Mouse (Mus musculus): ENCODE results near the gene Vwa7. TPM values are rescaled to one million over a fixed set of nuclear protein-coding genes. Genes with fewer than 3 reads are reported as not detected.

Gene Vwa7
- total RNA-seq, 2 experiments from 2014 or later = 0.22 to 0.33 TPM

DNA sequence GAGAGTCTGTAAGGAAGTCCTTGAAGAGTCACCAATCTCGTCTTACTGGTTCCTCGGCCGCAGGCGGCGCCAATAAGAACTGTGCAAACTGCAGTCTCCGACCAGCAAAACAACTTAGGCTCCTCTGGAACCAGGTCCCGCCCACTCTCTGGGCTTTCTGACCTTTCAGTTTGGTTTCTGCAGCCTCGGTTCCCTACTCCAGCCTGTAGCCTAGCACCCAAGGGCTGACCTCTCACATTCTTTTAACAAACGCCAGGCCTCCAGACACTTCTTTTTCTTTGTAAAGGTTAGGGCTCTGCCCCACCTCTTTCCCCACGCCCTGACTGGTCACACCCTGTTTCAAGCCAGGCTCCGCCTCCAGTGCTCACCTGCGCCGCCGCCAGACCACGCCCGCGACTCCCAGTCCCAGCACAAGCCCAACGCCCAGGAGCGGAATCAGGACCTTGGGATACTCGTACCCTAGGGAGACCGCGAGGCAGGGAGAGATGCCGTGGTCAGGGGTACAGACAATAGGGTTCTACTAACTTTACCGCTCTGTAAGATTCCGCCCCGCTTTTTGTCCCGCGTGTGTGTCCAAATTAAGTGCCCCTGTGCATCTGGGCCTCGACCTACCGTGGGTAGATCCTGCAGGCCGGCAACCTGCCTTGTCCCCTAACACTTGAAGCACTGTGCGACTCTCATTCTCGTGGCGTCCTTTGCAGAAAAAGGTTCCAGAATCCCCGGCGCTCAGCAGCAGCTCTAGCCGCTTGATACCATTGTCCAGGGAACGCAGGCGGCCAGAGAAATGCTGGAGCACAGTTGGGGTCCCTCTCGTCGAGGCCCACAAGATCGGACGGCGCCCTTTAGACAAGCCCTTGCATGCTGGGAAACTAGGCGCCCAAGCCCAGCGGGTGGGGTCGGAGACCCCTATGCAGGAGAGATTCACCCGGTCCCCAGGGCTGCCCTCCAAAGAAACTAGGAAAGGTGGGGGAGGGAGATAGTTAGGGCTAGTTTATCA lies 48.9 kb downstream of the Vwa7 start, which contains the start of gene Ly6g6c:
TSS of gene Ly6g6c (plus strand) at position 438 of the 997 bp plus-strand sequence.
- no peak for DNase-seq

DNA sequence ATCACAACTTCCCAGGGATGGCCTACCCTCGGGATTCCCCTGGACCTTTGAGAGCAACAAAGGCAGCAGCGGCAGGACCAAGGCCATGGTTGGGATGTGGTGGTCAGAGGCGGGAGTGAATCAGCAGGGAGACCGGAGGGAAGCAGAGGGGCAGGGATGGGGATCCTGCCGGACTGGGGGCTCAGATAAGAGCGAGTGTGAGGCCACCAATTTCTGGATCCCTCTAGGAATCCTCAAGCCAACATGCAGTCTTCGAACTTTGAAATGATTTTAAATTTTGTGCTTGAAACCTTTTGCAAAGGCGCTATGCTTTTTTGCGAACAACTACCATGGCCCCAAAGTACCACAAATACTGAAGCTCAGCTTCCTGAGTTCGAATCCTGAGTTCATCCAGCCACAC lies 49.7 kb downstream of the Vwa7 start, which contains the start of gene Mpig6b:
TSS of gene Mpig6b (minus strand) at position 101 of the 400 bp plus-strand sequence.
- DNase-seq = no peak

DNA sequence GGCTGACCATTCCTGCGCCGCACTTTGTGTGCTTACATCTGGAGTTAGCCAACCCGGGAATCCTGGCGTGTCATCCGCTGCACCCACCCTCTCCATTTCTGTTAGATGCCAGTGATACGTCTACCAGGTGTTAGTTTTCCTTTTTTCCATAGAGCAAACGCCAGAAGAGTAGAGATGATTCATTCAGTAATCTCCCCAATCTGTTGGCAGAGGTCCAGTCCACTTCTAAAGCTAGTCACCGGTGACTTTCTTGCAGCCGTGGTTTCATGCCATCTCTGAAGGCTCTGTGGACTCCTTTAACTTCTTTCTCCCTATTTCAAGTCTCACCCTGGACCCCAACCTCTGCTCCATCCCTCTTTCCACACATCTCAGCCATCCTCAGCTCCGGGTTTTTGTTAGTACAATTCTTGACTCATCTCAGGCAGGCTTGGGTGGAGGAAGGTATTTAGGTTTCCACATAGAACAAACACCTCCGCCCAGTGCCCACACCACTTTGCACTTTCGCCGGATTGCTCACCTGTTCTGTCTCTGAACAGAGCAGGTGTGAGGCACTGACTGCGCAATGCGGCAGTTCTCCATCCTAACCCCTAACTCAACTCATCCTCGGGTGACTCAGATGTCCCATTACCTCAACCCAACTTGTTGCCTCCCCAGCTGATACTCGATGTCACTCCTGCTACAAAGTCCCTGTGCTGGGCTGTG lies 52.0 kb downstream of the Vwa7 start:
- no peak for DNase-seq

DNA sequence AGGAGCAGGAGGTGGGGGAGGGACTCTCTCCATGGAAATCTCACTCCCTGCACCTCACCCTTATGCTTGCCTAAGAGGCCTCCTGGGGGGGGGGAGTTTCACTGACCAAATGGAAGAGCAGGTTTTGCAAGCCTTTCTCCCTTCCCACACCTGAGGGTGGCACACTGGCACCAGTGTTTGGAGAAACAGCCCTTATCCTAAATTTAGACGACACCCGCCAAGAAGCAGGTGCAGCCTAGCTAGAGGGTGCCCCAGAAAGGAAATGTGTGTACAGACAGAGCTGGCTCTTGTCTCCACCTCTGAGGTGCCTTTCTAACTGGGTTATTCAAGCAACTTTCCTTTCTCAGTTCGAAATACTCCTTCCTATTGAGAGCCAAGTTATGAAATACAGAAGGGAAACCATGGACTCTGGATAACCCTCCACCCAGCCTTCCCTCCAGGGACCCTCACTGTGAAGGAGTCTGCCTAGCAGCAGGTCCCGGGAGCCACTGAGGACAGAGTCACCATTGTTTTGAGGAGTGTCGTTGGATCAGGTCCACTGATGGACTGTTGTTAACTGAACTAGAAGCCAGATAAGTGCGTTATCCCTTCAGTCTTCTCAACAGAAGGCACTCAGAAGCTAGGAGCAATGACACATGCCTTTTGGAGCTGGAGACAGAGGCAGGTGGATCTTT lies 54.3 kb downstream of the Vwa7 start:
- DNase-seq = no peak

DNA sequence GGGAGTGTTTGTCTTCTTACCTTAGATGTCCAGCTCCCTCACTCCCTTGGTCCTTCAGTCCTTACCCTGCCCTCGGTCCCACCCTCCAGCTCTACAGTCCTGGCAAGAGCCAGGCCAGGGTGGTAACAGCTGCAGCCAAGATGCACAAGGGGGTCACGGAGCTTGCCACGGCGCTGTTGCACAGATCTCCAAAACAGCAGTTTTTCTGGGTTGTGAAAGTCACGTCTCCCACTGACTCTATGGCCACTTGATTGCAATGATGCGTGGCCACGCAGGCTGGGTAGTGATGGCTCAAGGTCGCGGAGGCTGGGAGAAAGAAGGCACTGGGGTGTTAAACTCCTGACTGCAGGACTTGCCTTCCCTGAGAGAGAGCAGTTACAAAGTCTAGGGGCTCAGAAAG lies 55.1 kb downstream of the Vwa7 start:
- DNase-seq = no peak

DNA sequence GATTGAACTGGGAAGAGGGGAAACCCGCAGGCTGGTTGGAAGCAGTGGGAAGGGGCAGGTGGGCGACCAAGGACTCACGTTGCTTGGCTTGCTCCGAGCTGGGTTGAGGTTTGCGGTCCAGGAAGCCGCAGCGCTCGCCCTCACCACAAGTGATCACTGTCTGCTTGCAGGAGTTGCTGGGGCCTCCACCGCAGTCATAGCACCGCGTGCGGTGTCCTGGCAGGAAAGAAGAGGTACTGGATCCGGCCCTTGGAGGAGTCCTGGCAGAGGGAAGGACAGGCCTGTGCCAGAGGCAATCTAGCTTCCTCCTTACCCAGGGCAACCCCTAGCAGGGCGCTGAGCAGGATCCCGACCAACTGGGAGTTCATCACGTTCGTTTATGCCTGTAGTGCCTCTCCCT lies 57.7 kb downstream of the Vwa7 start:
- DNase-seq = no peak

Other genes with a start within 250 kb of the Vwa7 start
- under 1 TPM in 1 of 2 experiments, not detected in 1; 0.32 TPM for gene Cyp21a1, start 212.0 kb upstream of the Vwa7 start, total RNA-seq (2021)
- gene Stk19, start 179.6 kb upstream of the Vwa7 start, total RNA-seq (2021) = 10 to 100 TPM; 54.9 to 61.0 TPM
- gene Dxo, start 179.6 kb upstream of the Vwa7 start, total RNA-seq (2021) = 10 to 100 TPM; 37.1 to 43.9 TPM
- gene Skiv2l, start 166.4 kb upstream of the Vwa7 start, total RNA-seq (2021) = 10 to 100 TPM; 69.5 to 72.4 TPM
- 10 to 100 TPM; 29.2 to 32.1 TPM for gene Nelfe, start 166.2 kb upstream of the Vwa7 start, total RNA-seq (2021)
- gene Cfb, start 154.1 kb upstream of the Vwa7 start, total RNA-seq (2021) = under 1 TPM in 1 of 2 experiments, not detected in 1; 0.23 TPM
- gene Zbtb12, start 137.1 kb upstream of the Vwa7 start, total RNA-seq (2021) = 1 to 10 TPM; 6.9 to 8.0 TPM
- gene Gm20547, start 134.5 kb upstream of the Vwa7 start, total RNA-seq (2021) = not detected
- 1 to 10 TPM in 1 of 2 experiments, under 1 TPM in 1; 0.22 to 2.0 TPM for gene C2, start 118.3 kb upstream of the Vwa7 start, total RNA-seq (2021)
- 100 to 1,000 TPM; 175 to 182 TPM for gene Ehmt2, start 118.1 kb upstream of the Vwa7 start, total RNA-seq (2021)
- gene Slc44a4, start 102.1 kb upstream of the Vwa7 start, total RNA-seq (2021) = under 1 TPM in 1 of 2 experiments, not detected in 1; 0.28 TPM
- 10 to 100 TPM; 37.6 to 41.2 TPM for gene Neu1, start 85.3 kb upstream of the Vwa7 start, total RNA-seq (2021)
- 10 to 100 TPM; 28.0 to 35.6 TPM for gene Hspa1b, start 57.3 kb upstream of the Vwa7 start, total RNA-seq (2021)
- not detected for gene Gm20481, start 46.7 kb upstream of the Vwa7 start, total RNA-seq (2021)
- gene Hspa1a, start 44.4 kb upstream of the Vwa7 start, total RNA-seq (2021) = 10 to 100 TPM; 19.1 to 26.6 TPM
- under 1 TPM; 0.42 to 0.48 TPM for gene Hspa1l, start 43.9 kb upstream of the Vwa7 start, total RNA-seq (2021)
- gene Lsm2, start 34.7 kb upstream of the Vwa7 start, total RNA-seq (2021) = 10 to 100 TPM; 17.3 to 19.1 TPM
- gene Vars, start 15.6 kb upstream of the Vwa7 start, total RNA-seq (2021) = 10 to 100 TPM; 45.1 to 50.1 TPM
- under 1 TPM; 0.62 to 0.94 TPM for gene Sapcd1, start 11.4 kb downstream of the Vwa7 start, total RNA-seq (2021)
- under 1 TPM; 0.62 to 0.73 TPM for gene Msh5, start 30.2 kb downstream of the Vwa7 start, total RNA-seq (2021)
- gene Clic1, start 33.4 kb downstream of the Vwa7 start, total RNA-seq (2021) = 10 to 100 TPM in 1 of 2 experiments, 1 to 10 TPM in 1; 6.7 to 11.5 TPM
- 10 to 100 TPM; 16.0 to 18.0 TPM for gene Ddah2, start 42.5 kb downstream of the Vwa7 start, total RNA-seq (2021)
- not detected for gene Ly6g6c, start 48.8 kb downstream of the Vwa7 start, total RNA-seq (2021)
- gene Mpig6b, start 49.6 kb downstream of the Vwa7 start, total RNA-seq (2021) = not detected
- gene Ly6g6e, start 60.3 kb downstream of the Vwa7 start, total RNA-seq (2021) = 1 to 10 TPM; 3.6 to 5.4 TPM
- 1 to 10 TPM in 1 of 2 experiments, under 1 TPM in 1; 0.99 to 2.1 TPM for gene Ly6g6d, start 61.5 kb downstream of the Vwa7 start, total RNA-seq (2021)
- not detected for gene Ly6g6f, start 69.0 kb downstream of the Vwa7 start, total RNA-seq (2021)
- gene Abhd16a, start 72.7 kb downstream of the Vwa7 start, total RNA-seq (2021) = 100 to 1,000 TPM; 101 to 102 TPM
- gene Ly6g5c, start 91.7 kb downstream of the Vwa7 start, total RNA-seq (2021) = not detected
- under 1 TPM in 1 of 2 experiments, not detected in 1; 0.70 TPM for gene Ly6g5b, start 98.8 kb downstream of the Vwa7 start, total RNA-seq (2021)
- gene Gpank1, start 104.9 kb downstream of the Vwa7 start, total RNA-seq (2021) = 10 to 100 TPM; 13.0 to 15.2 TPM
- 100 to 1,000 TPM; 169 to 176 TPM for gene Csnk2b, start 105.5 kb downstream of the Vwa7 start, total RNA-seq (2021)
- 10 to 100 TPM; 25.6 to 29.3 TPM for gene D17H6S53E, start 109.8 kb downstream of the Vwa7 start, total RNA-seq (2021)
- gene Apom, start 115.5 kb downstream of the Vwa7 start, total RNA-seq (2021) = not detected
- 100 to 1,000 TPM; 304 to 319 TPM for gene Bag6, start 118.6 kb downstream of the Vwa7 start, total RNA-seq (2021)
- gene Prrc2a, start 148.3 kb downstream of the Vwa7 start, total RNA-seq (2021) = 100 to 1,000 TPM; 315 to 340 TPM
- gene Aif1, start 159.5 kb downstream of the Vwa7 start, total RNA-seq (2021) = 10 to 100 TPM; 10.1 to 10.9 TPM
- gene Lst1, start 171.9 kb downstream of the Vwa7 start, total RNA-seq (2021) = 1 to 10 TPM; 7.1 to 7.7 TPM
- gene Ltb, start 177.9 kb downstream of the Vwa7 start, total RNA-seq (2021) = under 1 TPM in 1 of 2 experiments, not detected in 1; 0.30 TPM
- gene Tnf, start 185.4 kb downstream of the Vwa7 start, total RNA-seq (2021) = not detected
- gene Lta, start 188.8 kb downstream of the Vwa7 start, total RNA-seq (2021) = under 1 TPM; 0.28 to 0.42 TPM
- gene Gm16181, start 204.3 kb downstream of the Vwa7 start, total RNA-seq (2021) = not detected
- gene Atp6v1g2, start 217.1 kb downstream of the Vwa7 start, total RNA-seq (2021) = 100 to 1,000 TPM; 602 to 647 TPM
- 10 to 100 TPM; 13.3 to 13.6 TPM for gene Nfkbil1, start 219.2 kb downstream of the Vwa7 start, total RNA-seq (2021)
- 100 to 1,000 TPM; 220 to 232 TPM for gene Ddx39b, start 225.2 kb downstream of the Vwa7 start, total RNA-seq (2021)
- 10 to 100 TPM; 13.4 to 18.0 TPM for gene H2-D1, start 246.2 kb downstream of the Vwa7 start, total RNA-seq (2021)